Mouse (Mus musculus) liver, embryonic 14.5 days (tissue): Measurements from ENCODE around the gene Dapk1.

Experiments
- CTCF ChIP-seq: IDR thresholded peaks from 2 replicates; pipeline ENCODE4 v1.5.1; 2016; ENCODE audit warnings: antibody characterized with exemption, low read depth, control low read depth
- EP300 ChIP-seq: IDR thresholded peaks from 2 replicates; pipeline ENCODE4 v1.6.1; 2016; ENCODE audit warnings: antibody characterized with exemption, low read depth

DNA sequence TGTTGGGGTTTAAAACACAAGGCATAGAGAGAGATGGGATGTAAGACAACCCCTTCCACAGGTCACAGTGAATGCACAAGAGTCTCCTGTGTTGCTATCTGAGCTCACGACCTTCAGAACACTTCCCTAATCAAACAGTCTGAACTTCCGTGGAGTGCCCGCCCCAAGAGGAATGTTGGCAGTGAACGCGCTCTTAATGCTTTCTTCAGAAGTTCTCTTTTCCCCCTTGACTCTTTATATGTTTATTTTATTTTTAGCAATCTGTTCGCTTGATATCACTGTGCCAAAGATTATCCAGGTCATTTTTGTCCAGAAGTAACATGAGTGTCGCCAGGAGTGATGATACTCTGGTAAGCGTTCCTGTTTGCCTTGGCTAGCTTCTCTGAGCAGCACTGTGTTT lies 121.0 kb downstream of the Dapk1 start:
- no peak for TF ChIP-seq CTCF
- no peak for TF ChIP-seq EP300
